Mouse (Mus musculus): ENCODE data around the gene Ntf5. TPM values are rescaled to one million over a fixed set of nuclear protein-coding genes. Genes with fewer than 3 reads are reported as not detected.

Ntf5 gene
- polyA plus RNA-seq, 1 experiment from 2014 or later: 1.2 TPM

- WGBS: 58% methylated on average over 6 of the region's 6 CpGs
- Histone ChIP-seq H3K4me3 (no peak within 1 kb of the TSS), H3K9me3 (replicated peaks) (no peaks in the 10 kb centered on the region), H3K27ac (no peak within 1 kb of the TSS), H3K27me3 (peaks cover 61% of the 10 kb centered on the region), H3K4me1 (peaks cover 5% of the 10 kb centered on the region; the same call in 1 of the 2 replicates), H3K36me3 (peaks cover 51% of the 10 kb centered on the region), H3K9ac (no peak within 1 kb of the TSS), H3K4me2 (replicated peaks) (no peak within 1 kb of the TSS)
- ATAC-seq (ENCODE audit: low FRiP score): no peak
These were observed 7.1 kb downstream of the Ntf5 start, which contains the start of gene Lhb for GRCm38 (mm10) chr7:45420615-45420919. Lhb (plus strand) TSS chr7:45420820.

GRCm38 (mm10) chr7:45421194-45421593 is 7.7 kb downstream of the Ntf5 start:
- WGBS: 89% methylated on average over 14 of the region's 14 CpGs
- Histone ChIP-seq H3K27me3 (peaks cover 54% of the 10 kb centered on the region), H3K9me3 (replicated peaks) (no peaks in the 10 kb centered on the region), H3K4me3 (no peak overlapping the region), H3K36me3 (peaks cover 56% of the 10 kb centered on the region), H3K4me1 (peaks cover 5% of the 10 kb centered on the region; the same call in 1 of the 2 replicates), H3K9ac (no peak overlapping the region), H3K27ac (no peak overlapping the region), H3K4me2 (replicated peaks) (no peak overlapping the region)
- no peak for ATAC-seq (ENCODE audit: low FRiP score)

- Histone ChIP-seq H3K27me3 (peaks cover under 1% of the 10 kb centered on the region), H3K27ac (no peak overlapping the region), H3K4me1 (0 out of 2 replicates have a peak, but pooled peaks cover 3% of the 10 kb centered on the region), H3K9ac (no peak overlapping the region), H3K36me3 (peaks cover 94% of the 10 kb centered on the region), H3K4me3 (no peak overlapping the region), H3K4me2 (replicated peaks) (no peak overlapping the region), H3K9me3 (replicated peaks) (no peaks in the 10 kb centered on the region)
- 96% methylated on average over 8 of the region's 8 CpGs for WGBS
- no peak for ATAC-seq (ENCODE audit: low FRiP score)
These were observed 13.1 kb downstream of the Ntf5 start for GRCm38 (mm10) chr7:45426556-45426955.

- H3K27me3 ChIP-seq: no peaks in the 10 kb centered on the region
- H3K4me2 ChIP-seq (replicated peaks): peak overlapping the region; percentile 99
- peak overlapping the region; percentile 89 for H3K9ac ChIP-seq
- H3K9me3 ChIP-seq (replicated peaks): no peaks in the 10 kb centered on the region
- H3K4me1 ChIP-seq: peaks cover 44% of the 10 kb centered on the region
- peaks cover 33% of the 10 kb centered on the region for H3K36me3 ChIP-seq
- peak overlapping the region; percentile 92 for H3K27ac ChIP-seq
- peak overlapping the region; percentile 88 for H3K4me3 ChIP-seq
- ATAC-seq (ENCODE audit: low FRiP score): no peak; the same call in 1 of the 2 replicates
- WGBS: 1% methylated on average over 7 of the region's 7 CpGs
These were observed 20.3 kb downstream of the Ntf5 start for GRCm38 (mm10) chr7:45433835-45434202.

- Histone ChIP-seq H3K9ac (peak within 1 kb of the TSS; percentile 89), H3K36me3 (peaks cover 27% of the 10 kb centered on the region), H3K27ac (peak within 1 kb of the TSS; percentile 92), H3K9me3 (replicated peaks) (no peaks in the 10 kb centered on the region), H3K27me3 (no peaks in the 10 kb centered on the region), H3K4me3 (peak within 1 kb of the TSS; percentile 88), H3K4me1 (peaks cover 44% of the 10 kb centered on the region), H3K4me2 (replicated peaks) (peak within 1 kb of the TSS; percentile 99)
- WGBS: under 1% methylated on average over 45 of the region's 45 CpGs
- ATAC-seq (ENCODE audit: low FRiP score): peak; percentile 97
These were observed 20.9 kb downstream of the Ntf5 start, which contains the start of gene Gys1 for GRCm38 (mm10) chr7:45434203-45435015. Gys1 (plus strand) TSS chr7:45434844.

GRCm38 (mm10) chr7:45435038-45435437 is 21.5 kb downstream of the Ntf5 start:
- Histone ChIP-seq H3K4me2 (replicated peaks) (peak overlapping the region; percentile 99), H3K27ac (peak overlapping the region; percentile 14; the same call in 1 of the 2 replicates), H3K4me3 (peak overlapping the region; percentile 88), H3K36me3 (peaks cover 26% of the 10 kb centered on the region), H3K9ac (peak overlapping the region; percentile 62), H3K4me1 (peaks cover 44% of the 10 kb centered on the region), H3K27me3 (no peaks in the 10 kb centered on the region), H3K9me3 (replicated peaks) (no peaks in the 10 kb centered on the region)
- WGBS: 5% methylated on average over 16 of the region's 16 CpGs
- ATAC-seq (ENCODE audit: low FRiP score): no peak

- no peak overlapping the region; the same call in 1 of the 2 replicates for H3K4me2 ChIP-seq (replicated peaks)
- WGBS: 93% methylated on average over 5 of the region's 5 CpGs
These were observed 22.9 kb downstream of the Ntf5 start for GRCm38 (mm10) chr7:45436444-45436843.

GRCm38 (mm10) chr7:45437046-45437445 is 23.6 kb downstream of the Ntf5 start:
- Histone ChIP-seq H3K27ac (no peak overlapping the region), H3K9ac (no peak overlapping the region; the same call in 1 of the 2 replicates), H3K4me1 (peaks cover 41% of the 10 kb centered on the region), H3K4me2 (replicated peaks) (0 out of 2 replicates have a peak overlapping the region, but pooled peaks have one; percentile 24), H3K36me3 (peaks cover 15% of the 10 kb centered on the region), H3K4me3 (no peak overlapping the region), H3K27me3 (no peaks in the 10 kb centered on the region), H3K9me3 (replicated peaks) (no peaks in the 10 kb centered on the region)
- 25% methylated on average over 6 of the region's 6 CpGs for WGBS
- no peak for ATAC-seq (ENCODE audit: low FRiP score)

More at GRCm38 (mm10) chr7:45436444-45436843, 22.9 kb downstream of the Ntf5 start:
- Histone ChIP-seq H3K27ac (no peak overlapping the region), H3K4me1 (peaks cover 43% of the 10 kb centered on the region), H3K36me3 (peaks cover 21% of the 10 kb centered on the region), H3K9ac (no peak overlapping the region), H3K9me3 (replicated peaks) (no peaks in the 10 kb centered on the region), H3K4me3 (no peak overlapping the region), H3K27me3 (no peaks in the 10 kb centered on the region)
- ATAC-seq (ENCODE audit: low FRiP score): no peak

- WGBS: 28% methylated on average over 19 of the region's 19 CpGs
- peak within 1 kb of the TSS; percentile 24; the same call in 1 of the 2 replicates for H3K4me2 ChIP-seq (replicated peaks)
- no peak for ATAC-seq (ENCODE audit: low FRiP score)
- H3K36me3 ChIP-seq: peaks cover 19% of the 10 kb centered on the region
- H3K9ac ChIP-seq: no peak within 1 kb of the TSS; the same call in 1 of the 2 replicates
- H3K4me1 ChIP-seq: peaks cover 39% of the 10 kb centered on the region
- no peak within 1 kb of the TSS for H3K27ac ChIP-seq
- H3K9me3 ChIP-seq (replicated peaks): no peaks in the 10 kb centered on the region
- H3K27me3 ChIP-seq: no peaks in the 10 kb centered on the region
- no peak within 1 kb of the TSS for H3K4me3 ChIP-seq
These were observed 24.2 kb downstream of the Ntf5 start, which contains the start of gene Ruvbl2 for GRCm38 (mm10) chr7:45437521-45438276. Ruvbl2 (minus strand) TSS chr7:45438096.

GRCm38 (mm10) chr7:45443526-45444420 is 30.3 kb downstream of the Ntf5 start:
- H3K36me3 ChIP-seq: peaks cover 52% of the 10 kb centered on the region
- no peak overlapping the region for H3K4me2 ChIP-seq (replicated peaks)
- no peak overlapping the region for H3K27ac ChIP-seq
- WGBS: 90% methylated on average over 22 of the region's 22 CpGs
- H3K9ac ChIP-seq: no peak overlapping the region
- no peak for ATAC-seq (ENCODE audit: low FRiP score)
- no peaks in the 10 kb centered on the region; the same call in 1 of the 2 replicates for H3K4me1 ChIP-seq
- no peaks in the 10 kb centered on the region for H3K9me3 ChIP-seq (replicated peaks)
- no peaks in the 10 kb centered on the region for H3K27me3 ChIP-seq
- H3K4me3 ChIP-seq: no peak overlapping the region

- no peak for ATAC-seq (ENCODE audit: low FRiP score)
- H3K9ac ChIP-seq: no peak overlapping the region
- H3K4me3 ChIP-seq: no peak overlapping the region
- H3K4me2 ChIP-seq (replicated peaks): no peak overlapping the region
- H3K4me1 ChIP-seq: no peaks in the 10 kb centered on the region; the same call in 1 of the 2 replicates
- H3K27ac ChIP-seq: no peak overlapping the region
- peaks cover 49% of the 10 kb centered on the region for H3K36me3 ChIP-seq
- H3K9me3 ChIP-seq (replicated peaks): no peaks in the 10 kb centered on the region
- H3K27me3 ChIP-seq: no peaks in the 10 kb centered on the region
These were observed 33.1 kb downstream of the Ntf5 start for GRCm38 (mm10) chr7:45446589-45446988.

All from hindbrain, embryonic 12.5 days (tissue).